Mouse (Mus musculus): ENCODE results near the gene Rftn1. TPM values are rescaled to one million over a fixed set of nuclear protein-coding genes. Genes with fewer than 3 reads are reported as not detected.

Gene Rftn1
- polyA plus RNA-seq, 1 experiment: 67.4 TPM

DNA sequence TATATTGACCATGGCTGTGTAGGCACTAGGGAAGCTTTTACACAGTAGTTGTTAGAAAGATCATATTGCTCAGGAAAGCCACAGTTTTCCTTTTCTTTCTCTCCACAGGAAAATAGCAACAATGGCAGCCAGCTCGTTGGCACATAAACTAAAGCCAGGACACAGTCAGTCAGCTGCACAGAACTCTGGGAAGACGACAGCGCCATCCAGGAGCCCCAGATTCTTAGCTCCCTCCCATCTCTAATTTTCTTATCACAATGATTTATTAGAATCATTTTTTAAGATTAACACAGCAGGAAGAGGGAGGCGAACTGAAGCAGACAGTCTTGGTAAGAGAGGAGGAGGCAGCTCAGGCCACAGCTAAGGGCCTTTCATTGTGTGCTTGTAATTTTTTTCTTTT lies 58.8 kb downstream of the Rftn1 start:
- WGBS: 84% methylated on average over 4 of the region's 4 CpGs
- Histone ChIP-seq H3K27me3 (ENCODE audit: control insufficient read depth, insufficient read depth, low read length) (no peaks in the 10 kb centered on the region), H3K27ac (ENCODE audit: insufficient read depth, low read length) (no peak overlapping the region), H3K4me1 (ENCODE audit: control insufficient read depth, insufficient read depth, insufficient read length) (peaks cover 18% of the 10 kb centered on the region), H3K4me3 (ENCODE audit: extremely low read depth, insufficient read depth, insufficient read length) (no peak overlapping the region), H3K36me3 (ENCODE audit: control insufficient read depth, insufficient read depth, low read length) (peaks cover 4% of the 10 kb centered on the region)
- TF ChIP-seq POLR2A (IDR thresholded peaks at IDR 0.05; ENCODE audit: low read depth, low read length) (no peak), CTCF (IDR thresholded peaks at IDR 0.05; ENCODE audit: extremely low read depth, insufficient read depth, insufficient read length, insufficient replicate concordance) (no peak)
- no peak for DNase-seq (ENCODE audit: low read depth in 1 of 2, low spot score in 2 of 2)

DNA sequence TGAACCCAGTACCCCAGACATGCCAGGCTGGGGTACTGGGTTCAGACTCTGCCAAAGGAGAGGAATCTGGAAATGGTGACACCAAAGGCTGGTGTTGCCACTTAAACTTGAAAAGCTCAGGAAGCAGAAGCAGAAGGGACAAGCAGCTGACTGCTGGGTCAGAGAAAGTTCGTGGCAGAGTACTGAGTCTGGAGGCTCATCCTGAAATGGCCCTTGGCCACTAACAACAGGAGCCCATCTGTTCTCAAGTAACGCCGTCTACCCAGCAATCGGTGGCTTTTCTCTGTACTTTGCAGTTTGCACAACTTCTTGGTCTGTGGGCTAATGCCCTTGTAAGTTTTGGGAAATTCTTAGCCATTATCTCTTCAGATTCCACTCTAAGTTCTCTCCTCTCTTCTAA lies 60.1 kb downstream of the Rftn1 start:
- Histone ChIP-seq H3K36me3 (ENCODE audit: control insufficient read depth, insufficient read depth, low read length) (peaks cover 4% of the 10 kb centered on the region), H3K4me1 (ENCODE audit: control insufficient read depth, insufficient read depth, insufficient read length) (peaks cover 10% of the 10 kb centered on the region; the same call in 1 of the 2 replicates), H3K27ac (ENCODE audit: insufficient read depth, low read length) (no peak overlapping the region), H3K27me3 (ENCODE audit: control insufficient read depth, insufficient read depth, low read length) (no peaks in the 10 kb centered on the region), H3K4me3 (ENCODE audit: extremely low read depth, insufficient read depth, insufficient read length) (no peak overlapping the region)
- no peak for DNase-seq (ENCODE audit: low read depth in 1 of 2, low spot score in 2 of 2)
- 84% methylated on average over 4 of the region's 4 CpGs for WGBS
- TF ChIP-seq CTCF (IDR thresholded peaks at IDR 0.05; ENCODE audit: extremely low read depth, insufficient read depth, insufficient read length, insufficient replicate concordance): no peak
- no peak for TF ChIP-seq POLR2A (IDR thresholded peaks at IDR 0.05; ENCODE audit: low read depth, low read length)

DNA sequence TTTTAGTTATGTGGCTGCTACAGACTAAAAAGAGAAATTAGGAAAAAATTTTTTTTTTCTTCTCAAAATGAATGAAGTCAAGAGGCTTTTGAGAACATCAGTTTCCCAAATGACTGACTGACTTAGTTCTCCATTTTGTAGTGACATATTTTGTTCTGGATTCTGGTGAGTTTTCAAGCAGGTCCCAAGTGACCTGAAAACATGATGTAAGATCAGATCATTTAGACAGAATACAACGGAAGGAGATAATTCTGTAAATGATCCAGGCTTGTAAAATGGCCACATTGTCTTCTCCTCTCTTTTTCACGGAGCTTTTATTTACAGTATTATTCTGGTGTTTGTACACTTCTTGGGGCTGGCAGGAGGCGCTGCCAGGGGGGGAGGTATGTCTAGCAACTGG lies 62.1 kb downstream of the Rftn1 start:
- H3K4me1 ChIP-seq (ENCODE audit: control insufficient read depth, insufficient read depth, insufficient read length): peaks cover 4% of the 10 kb centered on the region; the same call in 1 of the 2 replicates
- no peak overlapping the region for H3K4me3 ChIP-seq (ENCODE audit: extremely low read depth, insufficient read depth, insufficient read length)
- DNase-seq (ENCODE audit: low read depth in 1 of 2, low spot score in 2 of 2): no peak
- TF ChIP-seq POLR2A (IDR thresholded peaks at IDR 0.05; ENCODE audit: low read depth, low read length) (no peak), CTCF (IDR thresholded peaks at IDR 0.05; ENCODE audit: extremely low read depth, insufficient read depth, insufficient read length, insufficient replicate concordance) (no peak)
- no peaks in the 10 kb centered on the region for H3K27me3 ChIP-seq (ENCODE audit: control insufficient read depth, insufficient read depth, low read length)
- no peak overlapping the region for H3K27ac ChIP-seq (ENCODE audit: insufficient read depth, low read length)
- 88% methylated on average over 3 of the region's 3 CpGs for WGBS
- H3K36me3 ChIP-seq (ENCODE audit: control insufficient read depth, insufficient read depth, low read length): peaks cover 2% of the 10 kb centered on the region; the same call in 1 of the 2 replicates

DNA sequence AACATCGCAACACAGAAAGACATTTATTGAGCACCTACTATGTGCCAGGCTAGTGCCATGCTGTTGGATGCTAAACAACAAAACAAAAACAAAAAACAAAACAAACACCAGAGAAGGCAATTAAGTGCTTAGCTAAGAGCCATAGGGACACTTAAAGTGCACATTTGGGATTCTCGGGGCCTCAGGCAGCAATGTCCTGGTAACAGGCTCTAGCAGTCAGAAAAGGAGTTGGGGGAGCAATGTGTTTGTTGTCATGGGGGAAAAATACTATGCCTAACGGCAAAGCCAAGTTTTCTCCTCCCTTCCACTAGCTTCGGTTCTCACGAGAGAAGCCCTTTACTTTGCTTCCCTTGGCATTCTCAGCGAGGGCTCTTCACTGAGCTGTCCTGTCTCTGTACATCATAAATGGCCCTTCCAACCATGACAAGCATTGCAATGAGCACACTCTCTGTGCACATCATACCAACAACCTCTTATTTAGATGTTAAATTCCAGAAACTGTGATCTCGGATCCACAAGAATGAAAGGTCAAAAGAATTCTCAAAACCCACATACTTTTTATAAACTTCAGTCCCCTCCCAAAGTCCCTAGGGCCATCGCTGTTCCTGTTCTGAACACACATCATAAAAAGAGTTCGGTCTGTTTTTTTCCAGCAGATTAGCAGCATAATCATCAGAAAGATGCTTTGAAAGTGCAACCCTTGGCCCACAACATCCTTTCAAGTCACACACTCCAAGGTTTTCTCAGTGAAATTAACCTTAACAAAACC lies 63.2 kb downstream of the Rftn1 start:
- Histone ChIP-seq H3K36me3 (ENCODE audit: control insufficient read depth, insufficient read depth, low read length) (peaks cover 2% of the 10 kb centered on the region; the same call in 1 of the 2 replicates), H3K4me1 (ENCODE audit: control insufficient read depth, insufficient read depth, insufficient read length) (peaks cover 4% of the 10 kb centered on the region; the same call in 1 of the 2 replicates), H3K27ac (ENCODE audit: insufficient read depth, low read length) (no peak overlapping the region), H3K4me3 (ENCODE audit: extremely low read depth, insufficient read depth, insufficient read length) (no peak overlapping the region), H3K27me3 (ENCODE audit: control insufficient read depth, insufficient read depth, low read length) (no peaks in the 10 kb centered on the region)
- 74% methylated on average over 9 of the region's 9 CpGs for WGBS
- DNase-seq (ENCODE audit: low read depth in 1 of 2, low spot score in 2 of 2): no peak
- no peak for TF ChIP-seq POLR2A (IDR thresholded peaks at IDR 0.05; ENCODE audit: low read depth, low read length)
- no peak for TF ChIP-seq CTCF (IDR thresholded peaks at IDR 0.05; ENCODE audit: extremely low read depth, insufficient read depth, insufficient read length, insufficient replicate concordance)

DNA sequence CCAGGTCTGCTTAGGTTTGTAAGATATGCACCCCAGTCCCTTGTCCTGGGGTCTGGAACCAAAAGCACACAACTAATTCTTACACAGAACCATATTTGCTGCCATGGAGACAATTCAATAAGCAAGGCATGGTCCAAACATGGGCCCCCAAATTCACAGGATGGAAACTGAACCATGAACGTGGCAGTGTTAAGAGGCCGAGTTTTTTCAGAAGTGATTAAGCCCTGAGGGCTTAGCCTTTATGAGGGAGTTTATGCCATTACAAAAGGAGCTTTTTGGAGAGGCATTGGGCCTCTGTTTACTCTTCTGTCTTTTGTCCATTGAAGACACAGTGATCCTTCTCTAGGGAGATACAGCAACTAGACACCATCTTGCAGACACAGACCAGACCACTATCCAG lies 63.9 kb downstream of the Rftn1 start:
- no peak overlapping the region for H3K27ac ChIP-seq (ENCODE audit: insufficient read depth, low read length)
- 89% methylated on average over 2 of the region's 2 CpGs for WGBS

DNA sequence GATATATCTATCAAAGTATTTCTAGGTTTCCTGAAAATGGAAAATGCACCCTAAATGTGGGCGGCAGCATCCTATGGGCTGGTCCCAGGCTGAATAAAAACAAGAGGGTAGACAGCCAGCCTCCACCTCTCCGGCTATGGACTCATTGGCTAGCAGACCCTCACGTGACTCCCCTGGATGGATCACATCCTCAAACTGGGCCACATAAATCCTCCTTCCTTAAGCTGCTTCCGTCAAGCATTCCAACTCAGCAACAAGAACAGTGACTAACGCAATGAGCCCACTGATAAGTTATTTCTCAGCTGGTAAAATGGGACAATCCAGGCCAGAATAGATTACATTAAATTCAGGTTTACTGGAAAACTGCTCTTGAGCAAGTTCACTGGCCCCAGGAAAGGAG lies 64.6 kb downstream of the Rftn1 start:
- H3K27me3 ChIP-seq (ENCODE audit: control insufficient read depth, insufficient read depth, low read length): no peaks in the 10 kb centered on the region
- H3K36me3 ChIP-seq (ENCODE audit: control insufficient read depth, insufficient read depth, low read length): peaks cover 2% of the 10 kb centered on the region; the same call in 1 of the 2 replicates
- WGBS: 92% methylated on average over 5 of the region's 5 CpGs
- no peak overlapping the region for H3K4me3 ChIP-seq (ENCODE audit: extremely low read depth, insufficient read depth, insufficient read length)
- H3K27ac ChIP-seq (ENCODE audit: insufficient read depth, low read length): no peak overlapping the region
- TF ChIP-seq POLR2A (IDR thresholded peaks at IDR 0.05; ENCODE audit: low read depth, low read length) (no peak), CTCF (IDR thresholded peaks at IDR 0.05; ENCODE audit: extremely low read depth, insufficient read depth, insufficient read length, insufficient replicate concordance) (no peak)
- no peak for DNase-seq (ENCODE audit: low read depth in 1 of 2, low spot score in 2 of 2)
- peaks cover 9% of the 10 kb centered on the region; the same call in 1 of the 2 replicates for H3K4me1 ChIP-seq (ENCODE audit: control insufficient read depth, insufficient read depth, insufficient read length)

More for the DNA sequence above, 63.9 kb downstream of the Rftn1 start:
- Histone ChIP-seq H3K27me3 (ENCODE audit: control insufficient read depth, insufficient read depth, low read length) (no peaks in the 10 kb centered on the region), H3K4me3 (ENCODE audit: extremely low read depth, insufficient read depth, insufficient read length) (no peak overlapping the region), H3K36me3 (ENCODE audit: control insufficient read depth, insufficient read depth, low read length) (peaks cover 2% of the 10 kb centered on the region; the same call in 1 of the 2 replicates), H3K4me1 (ENCODE audit: control insufficient read depth, insufficient read depth, insufficient read length) (peaks cover 8% of the 10 kb centered on the region; the same call in 1 of the 2 replicates)
- DNase-seq (ENCODE audit: low read depth in 1 of 2, low spot score in 2 of 2): no peak
- no peak for TF ChIP-seq POLR2A (IDR thresholded peaks at IDR 0.05; ENCODE audit: low read depth, low read length)
- no peak for TF ChIP-seq CTCF (IDR thresholded peaks at IDR 0.05; ENCODE audit: extremely low read depth, insufficient read depth, insufficient read length, insufficient replicate concordance)

Data from spleen, adult 2 months (tissue).